Mouse (Mus musculus) small intestine, adult 2 months (tissue): ENCODE results near the gene Rnf32.

ENCODE experiments used
- CTCF ChIP-seq: fragments of 200-500 bp; IDR thresholded peaks from 2 replicates; pipeline ENCODE4 v1.5.1; 2012; ENCODE audit warnings: low read depth, mild to moderate bottlenecking, control low read depth, inconsistent platforms, low read length, moderate library complexity, mixed read lengths; ENCODE audit not compliant: insufficient replicate concordance, insufficient read length; ENCODE audit errors: extremely low read depth
- POLR2A ChIP-seq: fragments of 200-500 bp; IDR thresholded peaks from 2 replicates; pipeline ENCODE4 v1.6.1; 2012; ENCODE audit warnings: low read depth, mild to moderate bottlenecking, control low read depth, inconsistent platforms, low read length, moderate library complexity

DNA sequence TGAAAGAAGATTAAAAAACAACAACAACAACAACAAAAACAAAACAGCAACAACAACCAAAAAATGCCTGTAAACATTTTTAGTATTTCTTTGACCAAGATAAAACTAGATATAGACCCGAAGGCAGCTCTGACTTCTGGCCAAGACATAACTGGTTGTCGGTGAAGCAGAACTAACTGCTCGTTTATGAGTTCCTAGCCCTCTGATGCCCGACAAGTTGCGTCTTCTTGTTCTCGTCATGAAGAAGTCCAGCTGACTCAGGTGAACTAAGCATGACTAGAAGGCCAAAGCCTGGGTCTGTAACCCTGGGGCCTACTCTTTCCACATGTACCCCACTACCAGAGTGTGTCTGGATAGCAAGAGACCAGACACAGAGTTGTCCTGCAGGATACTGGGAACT lies 25.6 kb upstream of the Rnf32 start:
- TF ChIP-seq POLR2A: no peak
- TF ChIP-seq CTCF: no peak
